Mouse (Mus musculus) heart, adult 11 months (tissue): ENCODE data around the gene Spred2.
A peak's percentile ranks its signal among the peaks of the same experiment; 100 is the strongest.
"Not testable (repeated sequence)": the region's sequence is repeated elsewhere in the genome, so short reads cannot be mapped to it uniquely, and the experiment has no call there.

ENCODE experiments used
- DNase-seq: peaks from one replicate; pipeline ENCODE4 v3.0.0; 2022

Spred2 gene

DNA sequence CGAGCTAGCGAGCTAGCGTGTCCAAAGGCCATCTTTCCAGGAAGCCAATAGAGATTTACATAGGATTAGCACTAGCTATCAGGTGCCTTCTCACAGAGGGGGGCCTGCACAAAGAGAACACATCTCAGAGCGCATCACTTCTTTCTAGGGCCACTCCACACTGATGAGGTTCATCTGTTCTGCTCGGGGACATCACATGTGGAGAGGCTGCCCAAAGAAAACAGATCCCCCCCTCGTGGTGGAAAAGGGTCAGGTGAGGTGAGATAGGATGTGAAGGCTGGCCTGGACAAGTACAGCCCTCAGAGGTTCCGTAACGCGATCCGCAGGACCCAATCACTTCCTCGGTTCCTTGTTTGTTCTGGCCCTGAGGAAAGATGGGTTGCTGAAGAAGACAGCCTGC lies 101.7 kb downstream of the Spred2 start:
- DNase-seq, result peak; percentile 96

DNA sequence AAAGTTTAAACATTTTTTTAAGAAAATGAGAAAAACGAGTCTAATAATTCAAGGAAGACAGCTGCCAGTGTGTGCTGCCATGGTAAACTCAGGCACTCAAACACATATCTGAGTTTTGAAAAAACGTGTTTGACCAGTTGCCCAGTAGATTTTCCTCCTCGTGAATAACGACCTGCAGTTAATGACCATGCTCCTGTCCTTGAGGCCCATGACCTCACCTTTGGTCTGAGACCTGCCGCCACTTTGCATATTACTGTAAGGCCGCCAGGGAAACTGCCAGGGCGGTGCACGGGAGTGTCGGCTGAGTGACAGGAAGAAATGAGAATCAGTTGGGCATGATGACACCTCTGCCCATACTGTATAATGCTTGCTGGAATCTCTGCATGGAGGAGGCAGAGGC lies 103.5 kb downstream of the Spred2 start:
- no peak for DNase-seq

DNA sequence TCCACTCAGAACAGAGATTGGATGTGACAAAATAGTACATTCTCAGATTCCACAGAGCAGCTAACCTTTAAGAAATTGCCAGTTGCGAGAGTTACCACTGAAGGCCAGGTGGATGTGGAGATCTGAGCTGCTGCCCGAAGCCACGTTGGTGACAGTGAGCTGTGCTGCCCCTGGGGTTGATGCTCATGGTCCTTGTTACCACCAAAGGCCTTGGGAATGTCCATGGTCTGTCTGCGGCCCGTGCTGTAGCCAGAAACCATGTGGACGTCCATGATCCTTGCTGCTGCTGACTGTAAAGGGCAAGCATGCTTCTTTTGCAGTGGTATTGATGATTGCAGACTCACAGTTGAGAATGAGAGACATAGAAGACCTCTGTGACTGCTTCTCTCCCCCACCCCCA lies 104.2 kb downstream of the Spred2 start:
- DNase-seq, result no peak

DNA sequence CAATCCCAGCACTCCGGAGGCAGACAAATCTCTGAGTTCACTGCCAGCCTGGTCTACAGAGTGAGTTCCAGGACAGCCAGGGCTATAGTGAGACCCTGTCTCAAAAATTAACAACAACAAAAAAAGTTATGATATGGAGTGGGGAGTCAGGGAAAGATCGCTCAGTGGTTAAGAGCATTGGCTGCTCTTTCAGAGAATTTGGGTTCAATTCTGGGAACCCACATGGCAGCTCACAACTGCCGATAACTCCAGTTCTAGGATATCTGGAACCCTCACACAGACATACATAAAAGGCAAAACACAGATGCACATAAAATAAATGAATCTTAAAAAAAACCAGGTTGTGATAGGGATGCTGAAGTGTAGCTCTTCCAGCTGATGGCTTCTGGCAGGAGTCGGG lies 104.8 kb downstream of the Spred2 start:
- DNase-seq, result no peak

DNA sequence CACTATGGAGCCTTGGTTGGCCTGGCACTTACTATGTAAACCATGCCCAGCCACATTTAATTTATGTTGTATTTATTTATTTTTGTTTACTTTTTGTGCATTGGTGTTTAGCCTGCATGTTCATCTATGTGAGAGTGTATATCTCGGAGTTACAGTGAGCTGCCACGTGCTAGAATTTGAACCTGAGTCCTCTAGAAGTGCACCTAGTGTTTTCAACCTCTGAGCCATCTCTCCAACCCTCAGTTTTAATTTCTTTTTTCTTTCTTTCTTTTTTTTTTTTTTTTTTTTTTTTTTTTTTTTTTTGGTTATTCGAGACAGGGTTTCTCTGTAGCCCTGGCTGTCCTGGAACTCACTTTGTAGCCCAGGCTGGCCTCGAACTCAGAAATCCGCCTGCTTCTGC lies 106.8 kb downstream of the Spred2 start:
- not testable (repeated sequence) for DNase-seq

DNA sequence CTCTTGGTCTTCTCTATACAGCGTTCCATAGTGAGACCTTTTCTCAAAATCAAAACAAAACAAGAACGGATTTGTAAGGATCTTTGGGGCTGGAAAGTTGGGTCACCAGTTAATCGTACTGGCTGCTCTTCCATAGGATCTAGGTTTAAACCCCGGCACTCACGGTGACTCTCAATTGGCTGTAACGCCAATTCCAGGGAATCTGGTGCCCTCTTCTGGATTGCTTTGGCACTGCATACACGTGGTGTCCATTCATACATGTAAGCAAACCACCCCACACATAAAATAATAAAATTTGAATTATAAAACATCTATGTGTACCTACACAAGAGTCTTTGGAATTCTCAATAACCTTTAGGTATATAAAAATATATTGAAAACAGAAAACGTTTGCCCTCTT lies 107.4 kb downstream of the Spred2 start:
- no peak for DNase-seq

DNA sequence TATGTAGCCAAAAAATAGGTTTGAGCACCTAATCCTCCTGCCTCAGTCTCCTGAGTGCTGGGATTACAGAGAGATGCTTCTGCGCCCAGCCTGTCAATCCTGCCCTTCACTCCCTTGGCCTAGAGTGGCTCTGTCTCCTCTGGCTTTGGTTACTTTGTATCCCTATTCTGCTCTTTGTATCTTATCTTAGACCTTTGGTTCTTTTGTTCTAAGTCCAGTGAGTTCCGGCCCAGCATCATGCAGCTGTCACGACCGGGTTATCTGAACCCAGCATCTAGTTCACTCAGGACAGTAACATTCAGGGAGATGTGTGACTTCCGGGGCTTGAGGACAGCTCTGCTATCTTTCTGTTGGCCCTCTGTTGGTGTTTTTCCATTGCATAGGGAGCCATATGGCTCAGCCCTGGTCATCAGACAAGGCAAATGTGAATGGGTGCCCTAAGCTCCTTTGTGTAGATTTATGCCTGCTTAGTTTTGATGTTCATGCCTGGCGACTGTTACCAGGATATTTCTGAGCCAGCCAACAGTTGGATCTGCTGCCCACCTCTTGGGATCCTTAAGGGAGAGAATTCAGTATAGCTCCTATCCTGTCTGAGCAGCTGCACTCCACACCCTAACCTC lies 109.5 kb downstream of the Spred2 start:
- no peak for DNase-seq

DNA sequence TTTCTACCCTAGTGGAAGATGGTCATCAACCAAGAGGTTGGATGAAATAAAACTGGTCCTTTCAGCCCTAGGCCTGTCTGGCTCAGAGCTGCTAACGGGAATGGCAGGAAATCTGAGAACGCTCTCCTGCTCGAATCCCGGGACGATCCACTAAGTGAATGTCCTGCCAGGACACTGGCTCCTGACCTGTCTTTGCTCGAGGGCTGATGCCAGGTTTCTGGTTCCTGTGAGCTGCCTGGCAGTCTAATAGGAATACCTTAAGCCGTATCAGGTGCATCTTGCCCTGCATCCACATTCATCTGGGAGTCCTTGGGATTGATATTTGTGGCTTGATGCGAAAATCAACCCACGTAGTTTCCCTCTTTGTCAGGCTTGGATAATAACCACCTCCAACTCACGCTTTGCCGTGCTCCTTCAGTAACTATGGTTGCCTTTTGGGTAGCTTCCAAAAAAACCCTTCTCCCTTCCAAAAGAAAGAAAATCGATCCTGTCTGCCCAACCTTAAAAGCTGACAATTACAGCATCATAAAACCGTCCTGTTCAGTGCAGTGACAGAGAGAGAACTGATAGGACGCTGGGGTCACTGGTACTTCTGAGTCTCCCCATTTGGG lies 110.3 kb downstream of the Spred2 start:
- DNase-seq, result no peak

DNA sequence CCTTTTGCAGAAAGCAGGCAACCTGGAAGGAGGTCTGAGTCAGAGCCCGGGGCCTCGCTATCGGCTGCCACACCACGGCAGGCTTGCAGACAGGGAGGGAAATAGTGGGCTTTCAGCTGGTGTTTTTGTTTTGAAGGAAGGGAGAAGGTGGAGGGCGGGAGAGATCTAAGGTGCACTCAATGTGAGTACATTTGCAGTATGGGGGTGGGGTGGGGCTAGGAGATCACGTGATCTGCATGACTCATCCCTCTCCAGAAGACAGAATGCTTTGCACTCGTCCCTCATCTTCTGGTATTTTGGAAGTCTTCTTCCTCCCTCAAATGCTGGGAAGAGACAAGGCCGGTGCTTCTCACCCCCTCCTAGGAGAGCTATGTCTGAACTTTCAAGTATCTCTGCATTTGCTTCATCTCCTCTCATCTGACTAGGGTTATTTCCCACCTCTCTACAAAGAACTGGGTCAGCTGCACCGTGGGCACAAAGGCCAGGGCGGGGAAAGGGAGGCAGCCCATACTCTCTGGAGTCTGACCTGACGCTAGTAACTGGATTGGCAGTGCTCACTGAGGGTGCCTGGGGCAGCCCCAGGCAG lies 111.3 kb downstream of the Spred2 start:
- DNase-seq, result no peak

DNA sequence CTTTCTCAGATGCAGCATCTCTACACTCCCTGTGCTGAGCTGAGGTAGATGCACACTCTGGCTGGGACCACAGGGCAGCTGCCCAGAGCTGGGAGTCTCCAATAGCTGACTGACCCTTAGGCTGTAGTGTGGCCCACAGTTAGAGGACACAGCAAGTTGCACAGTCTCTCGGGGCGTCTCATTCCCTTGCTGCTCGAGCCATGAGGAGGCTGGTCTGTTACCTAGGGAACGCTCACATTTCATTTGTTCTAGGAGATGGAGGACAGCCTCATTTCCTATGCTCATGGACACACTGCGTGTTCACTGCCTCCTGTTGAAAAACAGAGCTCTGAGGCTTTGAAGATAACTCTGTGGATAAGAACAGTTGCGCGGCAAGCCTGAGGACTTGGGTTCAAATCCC lies 111.8 kb downstream of the Spred2 start:
- DNase-seq, result no peak

DNA sequence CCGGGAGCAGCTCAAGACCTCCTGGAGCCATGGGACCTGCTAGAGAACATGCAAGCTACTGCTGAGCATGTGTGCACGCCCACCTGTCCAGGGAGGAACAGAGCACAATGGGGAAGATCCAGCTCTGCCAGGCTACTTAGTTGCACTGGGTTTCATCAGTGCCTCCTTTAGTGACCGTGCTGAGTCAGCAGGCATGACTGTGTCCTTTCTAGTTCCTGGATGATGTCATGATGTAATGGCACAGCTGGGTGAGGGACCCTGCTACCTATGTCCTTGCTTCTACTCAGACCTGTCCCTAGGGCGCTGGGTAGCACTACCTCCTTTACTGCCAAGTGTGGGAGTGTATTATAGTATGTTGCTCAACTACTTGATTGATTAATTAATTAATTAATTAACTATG lies 113.6 kb downstream of the Spred2 start:
- DNase-seq, result no peak

DNA sequence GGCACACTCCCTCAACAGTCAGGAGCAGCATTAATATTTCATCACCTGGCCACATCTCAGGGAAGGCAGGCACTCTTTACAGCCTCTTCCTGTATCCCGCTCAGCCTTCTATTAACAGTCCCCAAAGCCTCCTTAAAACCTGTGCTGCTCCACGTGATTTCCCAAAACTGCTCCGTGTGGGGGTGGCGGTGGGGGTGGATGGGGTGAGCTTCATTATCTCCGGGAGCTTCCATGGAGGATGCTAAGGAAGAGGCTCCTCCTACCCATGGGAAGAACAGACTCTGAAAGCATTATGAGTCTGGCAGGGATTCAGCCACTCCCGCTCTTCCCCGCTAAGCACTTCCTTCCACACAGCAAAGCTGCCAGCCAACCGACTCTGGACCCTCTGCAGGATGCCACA lies 114.5 kb downstream of the Spred2 start:
- peak; percentile 95 for DNase-seq

DNA sequence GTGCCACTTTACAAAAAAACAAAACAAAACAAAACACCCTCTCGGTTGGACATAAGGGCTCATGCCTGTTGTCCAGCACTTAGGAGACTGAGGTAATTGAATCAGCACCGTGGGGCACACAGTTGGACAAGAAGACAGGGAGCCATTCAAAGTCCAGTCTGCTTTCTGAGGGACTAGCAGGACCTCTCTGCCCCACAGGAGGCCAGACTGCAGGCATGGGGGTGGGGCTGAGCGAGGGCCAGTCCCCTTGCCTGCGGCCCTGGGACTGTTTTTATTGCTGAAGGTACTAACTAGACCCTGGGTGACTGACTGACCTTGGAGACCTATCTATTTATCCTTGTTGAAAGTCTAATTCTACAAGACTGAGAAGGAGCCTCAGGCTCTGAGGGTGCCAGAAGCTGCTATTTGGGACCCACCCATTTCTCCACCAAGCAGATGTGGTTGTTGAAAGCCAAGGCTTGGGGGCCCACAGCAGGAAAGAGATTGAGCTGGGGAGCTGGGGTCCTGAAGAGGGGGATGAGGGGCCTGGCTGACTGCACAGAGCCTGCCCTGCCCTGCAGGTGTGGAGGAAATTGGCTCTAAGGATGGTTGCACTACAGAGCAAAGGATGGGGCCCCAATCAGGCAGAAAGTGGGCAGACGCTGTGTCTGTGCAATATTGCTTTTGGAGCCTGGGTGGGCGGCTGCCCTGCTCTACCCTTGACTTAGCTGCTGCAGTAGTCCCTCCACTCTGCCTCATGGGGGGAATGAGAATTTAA lies 117.2 kb downstream of the Spred2 start:
- no peak for DNase-seq

DNA sequence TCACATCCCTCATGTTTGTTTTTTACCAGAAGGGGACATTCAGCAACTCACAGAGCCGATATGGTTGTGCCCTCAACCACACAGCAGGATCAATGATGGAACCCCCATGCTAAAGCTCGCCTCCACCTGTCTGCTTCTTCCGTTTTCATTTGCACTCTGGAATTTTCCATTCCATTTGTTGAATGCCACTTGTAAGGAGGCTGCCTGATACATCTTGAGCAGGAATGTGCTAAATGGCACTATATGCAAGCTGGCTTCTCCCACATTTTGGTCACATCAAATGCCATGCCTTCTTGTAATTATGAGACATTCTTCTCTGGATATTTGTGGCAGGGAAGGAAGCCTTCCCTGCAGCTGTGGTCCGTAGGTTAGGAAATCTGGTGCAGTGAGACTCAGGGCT lies 117.9 kb downstream of the Spred2 start:
- DNase-seq, result no peak

DNA sequence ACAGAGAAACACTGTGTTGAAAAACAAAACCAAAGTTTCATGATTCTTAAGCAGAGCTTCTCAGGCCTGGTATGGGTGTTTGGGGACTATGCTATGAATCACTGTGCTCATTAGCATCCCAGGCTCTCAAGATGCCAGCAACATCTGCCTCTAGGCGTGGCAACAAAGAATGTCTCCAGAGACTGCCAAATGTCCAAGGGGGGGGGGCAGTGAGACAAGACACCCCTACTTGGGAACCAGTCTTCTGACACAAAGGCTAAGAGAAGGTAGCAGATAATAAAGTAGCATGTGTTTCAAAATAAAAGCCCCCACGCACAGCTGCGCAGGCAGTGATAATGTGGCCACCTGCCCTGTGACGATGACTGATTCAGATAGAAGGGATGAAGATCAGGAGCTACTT lies 119.1 kb downstream of the Spred2 start:
- DNase-seq, result no peak

DNA sequence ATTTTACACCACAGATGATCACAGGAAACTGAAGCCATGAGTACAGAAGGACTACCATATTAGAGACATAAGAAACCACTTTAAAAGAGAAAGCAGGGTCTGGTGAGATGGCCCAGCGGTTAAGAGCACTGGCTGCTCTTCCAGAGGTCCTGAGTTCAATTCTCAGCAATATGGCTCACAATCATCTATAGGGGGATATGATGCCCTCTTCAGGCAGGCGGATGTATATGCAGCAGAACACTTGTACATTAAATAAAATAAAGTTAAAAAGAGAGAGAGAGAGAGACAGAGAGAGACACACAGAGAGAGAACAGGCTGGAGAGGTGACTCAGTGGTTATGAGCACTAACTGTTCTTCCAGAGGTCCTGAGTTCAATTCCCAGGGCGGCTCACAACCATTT lies 121.4 kb downstream of the Spred2 start:
- no peak for DNase-seq

DNA sequence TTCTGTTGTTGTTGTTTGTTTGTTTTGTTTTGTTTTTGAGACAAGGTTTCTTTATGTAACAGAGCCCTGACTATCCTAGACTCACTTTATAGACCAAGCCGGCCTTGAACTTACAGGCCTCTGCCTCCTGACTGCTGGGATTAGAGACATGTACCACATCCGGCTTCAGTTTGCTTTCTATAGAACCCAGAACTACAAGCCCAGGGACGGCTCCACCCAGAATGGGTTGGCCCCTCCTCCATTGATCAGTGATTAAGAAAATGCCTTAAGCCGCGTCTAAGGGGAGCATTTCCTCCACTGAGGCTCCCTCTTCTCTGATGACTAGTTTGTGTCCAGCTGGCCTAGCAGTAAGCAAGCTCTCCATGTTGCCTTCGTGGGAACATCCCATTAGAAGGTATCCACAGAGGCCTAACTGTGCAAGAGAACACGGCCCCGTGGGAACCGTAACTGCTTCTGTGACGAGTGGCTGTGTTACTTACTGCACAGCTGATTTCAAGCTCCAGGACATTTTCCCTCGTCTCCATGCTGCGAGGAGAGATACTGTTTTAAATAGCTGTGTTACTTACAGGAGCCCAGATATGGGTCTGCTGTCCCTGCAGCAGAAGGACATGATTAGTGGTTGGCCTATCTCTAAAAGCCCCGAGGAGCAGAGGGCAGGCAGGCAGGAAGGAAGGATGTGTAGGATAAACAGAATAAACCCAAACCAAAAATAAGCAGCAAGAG lies 128.8 kb downstream of the Spred2 start:
- DNase-seq, result no peak

DNA sequence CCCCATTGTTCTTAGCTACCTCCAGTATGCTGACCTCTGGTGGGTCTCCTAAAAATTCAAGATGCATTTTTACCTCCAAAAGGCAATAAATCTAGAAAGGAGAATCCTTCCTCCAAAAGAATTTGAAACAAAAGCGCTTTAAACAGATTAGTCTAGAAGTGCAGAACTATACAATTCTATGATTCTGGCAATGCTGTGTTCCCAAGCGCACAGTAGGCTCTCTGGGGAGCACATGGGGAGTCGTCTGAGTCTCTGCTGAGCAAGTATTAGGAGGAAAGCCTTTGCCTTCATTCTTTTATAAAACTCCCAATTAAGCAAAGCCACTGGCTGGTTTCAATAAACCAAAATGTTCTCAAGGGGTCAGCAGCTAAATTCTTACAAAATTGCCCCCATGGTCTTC lies 129.8 kb downstream of the Spred2 start:
- no peak for DNase-seq

DNA sequence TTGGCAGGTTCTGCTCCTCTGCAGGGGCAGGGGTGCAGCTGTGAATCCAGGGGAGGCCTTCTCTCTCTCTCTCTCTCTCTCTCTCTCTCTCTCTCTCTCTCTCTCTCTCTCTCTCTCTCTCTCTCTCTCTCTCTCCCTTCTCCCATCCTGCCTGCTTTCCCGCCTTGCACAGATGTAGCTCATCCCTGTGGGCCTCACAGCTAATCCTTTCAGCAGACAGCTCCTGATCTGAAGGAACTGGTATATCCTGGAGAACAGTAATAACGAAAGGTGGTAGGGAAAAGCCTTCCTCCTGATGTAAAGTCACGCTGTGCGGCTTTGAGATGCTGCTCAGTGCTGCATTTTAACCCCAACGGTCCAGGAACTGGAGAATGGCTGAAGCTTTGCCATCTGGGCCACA lies 130.4 kb downstream of the Spred2 start:
- DNase-seq, result no peak

DNA sequence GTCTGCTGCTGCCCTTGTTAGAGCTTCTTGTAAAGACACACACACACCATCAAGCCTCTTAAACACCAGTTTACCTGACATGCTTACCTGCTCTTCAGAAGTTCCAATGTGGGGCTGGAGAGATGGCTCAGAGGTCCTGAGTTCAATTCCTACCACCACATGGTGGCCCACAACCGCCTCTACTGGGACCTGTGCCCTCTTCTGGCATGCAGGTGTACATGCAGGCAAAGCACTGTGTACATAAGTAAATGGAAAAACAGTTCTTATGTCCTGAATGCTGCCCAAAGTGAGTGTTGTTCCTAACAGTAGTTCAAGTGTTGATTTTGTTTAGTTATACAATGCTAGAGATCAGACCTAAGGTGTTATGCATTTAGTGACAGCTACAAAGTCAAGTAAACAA lies 132.0 kb downstream of the Spred2 start:
- no peak for DNase-seq

DNA sequence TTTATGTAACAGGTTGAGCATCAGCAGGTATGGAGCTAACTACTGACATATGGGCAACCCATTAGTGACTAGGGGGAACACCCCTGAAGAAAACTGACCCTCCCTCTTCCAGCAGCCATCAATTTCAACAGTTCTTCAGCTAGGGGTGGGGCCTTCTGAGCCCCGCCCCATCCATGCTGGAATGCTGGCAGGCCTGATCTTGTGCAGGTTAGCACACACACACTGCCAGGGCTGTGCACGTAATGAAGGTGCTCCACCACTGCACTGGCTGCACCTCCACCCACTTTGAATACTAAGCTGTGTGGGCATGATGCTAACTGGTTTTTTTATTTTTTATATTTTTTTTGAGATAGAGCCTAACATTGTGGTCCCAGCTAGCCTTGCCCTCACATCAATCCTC lies 133.3 kb downstream of the Spred2 start:
- no peak for DNase-seq

DNA sequence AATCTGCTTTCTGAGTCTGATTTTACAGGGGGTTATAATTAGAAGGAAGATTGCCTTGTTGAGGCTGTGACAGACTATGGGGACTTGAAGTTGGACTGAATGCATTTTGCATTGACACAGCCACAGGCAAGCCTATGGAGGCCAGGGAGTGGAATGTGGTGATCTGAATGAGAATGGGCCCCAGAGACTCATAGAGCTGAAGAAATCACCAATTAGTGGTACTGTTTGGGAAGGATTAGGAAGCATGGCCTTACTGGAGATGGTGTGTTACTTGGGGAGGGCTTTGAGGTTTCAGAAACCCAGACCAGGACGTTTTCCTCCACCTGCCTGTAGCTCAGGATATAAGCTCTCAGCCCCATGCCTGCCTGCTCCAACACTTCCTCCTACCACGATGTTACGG lies 135.6 kb downstream of the Spred2 start:
- no peak for DNase-seq

DNA sequence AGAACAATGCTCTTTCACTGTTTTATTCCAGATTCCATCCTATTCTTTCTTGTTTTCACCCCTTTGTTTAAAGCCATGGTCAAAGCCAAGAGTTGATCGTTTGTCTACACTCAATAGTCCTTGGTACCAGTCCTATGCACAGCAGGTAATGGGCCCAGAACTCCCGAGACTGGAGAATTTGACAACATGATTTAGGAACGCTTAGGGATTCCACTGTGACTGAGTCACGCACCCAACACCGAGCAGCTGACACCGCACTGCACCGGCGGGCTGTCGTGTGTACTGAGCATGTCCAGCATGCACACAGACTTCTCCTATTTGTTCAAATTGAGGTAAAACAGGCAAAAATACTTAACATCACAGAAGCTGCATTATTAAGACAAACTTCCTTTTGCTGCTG lies 138.6 kb downstream of the Spred2 start:
- not testable (repeated sequence) for DNase-seq

DNA sequence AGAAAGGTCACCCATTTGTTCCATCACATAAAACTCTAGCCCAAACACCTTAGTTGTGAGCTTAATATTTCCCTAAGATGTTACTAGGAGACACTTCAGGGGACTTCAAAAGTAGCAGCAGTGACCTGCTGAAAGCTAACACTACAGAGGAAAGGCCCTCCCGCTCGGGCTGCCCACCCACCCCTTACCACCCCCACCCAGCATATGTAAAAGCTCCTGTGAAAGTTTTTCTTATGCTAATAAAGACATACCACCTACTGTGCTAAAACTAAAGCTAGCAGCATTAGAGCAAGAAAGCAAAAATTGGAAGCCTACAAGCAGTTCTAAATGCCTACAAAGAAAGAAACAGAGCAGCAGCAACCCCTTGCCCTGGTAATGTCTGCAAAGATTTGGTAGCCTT lies 139.9 kb downstream of the Spred2 start:
- DNase-seq, result not testable (repeated sequence)
